Mouse (Mus musculus) right cerebral cortex, adult 18-20 months (tissue): ENCODE measurements around the gene Csnk2b.

ENCODE experiments used
- DNase-seq: peaks from one replicate; pipeline ENCODE4 v3.0.0; 2022; ENCODE audit warnings: mixed read lengths

Gene Csnk2b

DNA sequence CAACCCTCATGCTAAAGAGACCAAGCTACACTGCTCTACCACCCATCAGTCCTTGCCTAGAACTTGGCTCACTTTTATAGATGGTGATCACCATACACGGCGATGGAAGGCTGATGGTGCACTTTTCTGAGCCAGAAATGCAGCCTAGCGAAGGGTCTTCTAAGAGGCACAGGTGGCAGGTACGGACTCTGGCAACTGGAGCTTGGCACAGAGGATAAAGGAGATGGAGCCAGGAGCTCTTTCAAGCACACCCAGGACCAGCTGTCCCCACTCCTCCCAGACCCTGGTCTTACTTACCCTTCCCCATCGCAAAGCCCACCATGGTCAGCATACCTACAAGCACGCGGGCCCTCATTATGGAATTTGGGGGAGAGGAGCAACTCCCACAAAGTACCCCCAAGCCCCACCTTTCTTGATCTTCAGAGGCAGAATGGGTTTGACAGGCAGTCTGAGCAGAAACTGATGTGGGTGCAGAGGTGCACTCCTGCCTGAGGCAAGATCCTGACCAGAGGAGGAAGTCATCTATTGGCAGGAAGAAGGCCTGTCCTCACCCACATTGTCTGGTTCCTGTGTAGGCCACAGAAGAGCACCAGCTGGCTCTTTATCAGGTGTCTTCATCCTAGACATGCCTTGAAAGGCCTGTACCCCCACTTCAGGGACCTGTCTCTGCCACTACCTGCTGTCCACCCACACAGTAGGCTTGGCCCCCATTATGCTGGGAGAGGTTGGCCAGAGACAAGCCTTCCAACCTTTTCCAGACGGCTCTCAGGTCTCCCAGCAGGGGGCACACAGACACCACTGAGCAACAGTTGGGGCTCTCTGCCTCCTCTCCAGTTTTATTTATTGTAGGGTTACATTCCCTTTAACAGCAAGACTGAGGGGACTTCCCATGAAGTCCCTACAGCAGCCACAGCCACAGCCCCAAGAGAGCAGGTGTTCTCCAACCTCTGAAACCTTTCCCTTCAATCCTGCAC lies 6.5 kb downstream of the Csnk2b start, which contains the start of gene Ly6g5b:
Gene Ly6g5b (minus strand): TSS at position 383 of the 974 bp plus-strand sequence.
- no peak for DNase-seq

DNA sequence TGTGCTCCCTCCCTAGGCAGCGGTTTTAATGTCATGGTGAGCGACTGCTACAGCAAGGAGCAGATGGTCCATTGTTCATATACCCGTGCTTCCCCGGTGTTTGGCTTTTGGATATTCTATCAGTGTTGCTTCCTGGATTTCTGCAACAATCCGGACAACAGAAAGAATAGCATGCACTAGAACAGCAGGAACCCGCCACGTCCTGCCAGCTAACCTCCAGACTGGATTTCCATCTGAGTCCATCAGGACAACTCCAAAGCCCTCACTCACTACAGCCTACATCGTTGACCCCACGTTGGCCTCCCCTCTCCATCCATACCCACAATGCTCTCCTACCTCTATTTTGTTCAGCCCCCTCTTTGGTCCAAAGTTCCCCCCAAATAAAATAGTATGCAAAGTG lies 10.1 kb downstream of the Csnk2b start:
- no peak for DNase-seq

DNA sequence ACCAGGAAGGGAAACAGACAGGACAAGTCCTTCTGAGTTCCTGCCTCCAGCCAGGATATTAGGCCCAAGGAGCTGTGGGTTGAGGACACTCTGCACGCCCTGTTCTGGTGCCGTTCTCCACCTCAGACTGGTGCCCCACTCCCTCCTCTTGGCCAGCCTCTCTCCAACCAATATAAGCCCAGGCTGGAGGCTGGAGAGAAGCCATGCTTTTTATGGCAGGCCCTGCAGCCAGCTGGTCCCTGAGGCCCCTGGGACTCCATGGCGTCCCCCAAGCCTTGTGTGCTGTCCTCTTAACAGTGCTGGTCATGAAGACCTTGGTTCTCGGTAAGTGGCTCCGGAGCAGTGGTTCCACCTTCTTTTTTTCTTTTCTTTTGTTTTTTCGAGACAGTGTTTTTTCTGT lies 13.8 kb downstream of the Csnk2b start, which contains the start of gene Ly6g5c:
Gene Ly6g5c (plus strand): TSS at position 183 of the 400 bp plus-strand sequence.
- DNase-seq, result no peak

DNA sequence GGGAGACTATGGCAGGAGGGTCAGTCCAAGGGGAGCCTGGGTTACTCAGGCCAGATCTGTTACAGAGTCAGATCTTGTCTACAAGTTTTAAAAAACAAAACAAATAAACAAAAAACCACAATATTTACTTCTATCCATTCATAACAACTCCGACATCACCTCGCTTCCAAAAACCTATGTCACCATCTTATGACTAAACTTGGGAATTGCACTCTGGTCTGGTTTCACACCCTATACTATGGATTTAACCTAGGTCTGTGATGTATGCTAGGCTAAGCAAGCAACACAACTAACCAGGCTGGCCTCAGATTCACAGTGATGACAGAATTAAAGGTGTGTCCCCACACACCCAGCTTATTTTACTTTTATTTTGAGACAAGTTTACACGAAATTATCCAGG lies 15.3 kb downstream of the Csnk2b start:
- no peak for DNase-seq

DNA sequence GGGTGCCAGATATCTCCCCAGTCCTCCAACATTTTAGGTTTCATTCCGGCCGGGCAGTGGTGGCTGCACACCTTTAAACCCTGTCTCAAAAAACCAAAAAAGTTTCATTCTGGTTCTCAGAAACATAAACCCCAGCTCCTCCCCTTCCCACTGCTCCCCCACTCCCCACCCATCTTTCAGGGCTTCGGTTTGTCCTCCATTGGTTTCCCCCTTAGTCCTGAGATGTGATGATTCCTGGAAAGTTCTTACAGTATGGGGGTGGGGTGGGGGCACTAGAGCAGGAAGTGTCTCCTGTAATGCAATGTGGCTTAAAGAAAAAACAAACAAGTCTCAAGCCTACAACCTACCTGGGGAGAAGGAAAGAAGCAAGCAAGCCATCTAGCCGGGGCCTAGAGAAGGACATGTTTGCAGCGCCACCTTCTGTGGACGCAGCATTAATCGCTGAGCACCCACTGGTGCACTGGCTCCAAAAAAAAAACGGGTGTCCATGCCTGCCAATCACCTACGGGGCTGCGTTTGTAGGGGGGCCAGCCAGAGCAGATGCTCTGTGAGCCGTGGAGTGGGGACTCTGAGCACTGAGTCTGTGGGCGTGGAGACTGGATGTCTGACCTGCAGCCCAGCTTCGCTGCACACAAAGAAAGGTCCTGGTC lies 16.0 kb downstream of the Csnk2b start:
- no peak for DNase-seq

DNA sequence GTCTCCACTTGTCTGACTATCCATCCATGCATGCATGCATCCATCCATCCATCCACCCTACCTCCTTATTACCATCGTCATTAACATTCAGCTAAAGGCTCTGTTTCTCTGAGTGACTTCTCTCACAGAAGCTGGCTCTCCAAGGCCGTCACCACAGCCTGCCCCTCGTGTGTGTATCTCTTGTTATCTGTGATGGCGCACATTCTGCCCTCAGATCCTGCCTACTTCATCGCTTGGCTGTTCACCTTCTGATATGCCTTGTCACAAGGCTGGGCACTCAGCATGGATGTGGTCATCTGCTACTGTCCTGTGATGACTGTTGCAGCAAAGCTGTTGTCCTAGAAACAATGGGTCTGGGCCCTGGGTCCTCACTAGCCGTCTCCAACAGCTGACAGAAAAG lies 17.1 kb downstream of the Csnk2b start:
- no peak for DNase-seq

DNA sequence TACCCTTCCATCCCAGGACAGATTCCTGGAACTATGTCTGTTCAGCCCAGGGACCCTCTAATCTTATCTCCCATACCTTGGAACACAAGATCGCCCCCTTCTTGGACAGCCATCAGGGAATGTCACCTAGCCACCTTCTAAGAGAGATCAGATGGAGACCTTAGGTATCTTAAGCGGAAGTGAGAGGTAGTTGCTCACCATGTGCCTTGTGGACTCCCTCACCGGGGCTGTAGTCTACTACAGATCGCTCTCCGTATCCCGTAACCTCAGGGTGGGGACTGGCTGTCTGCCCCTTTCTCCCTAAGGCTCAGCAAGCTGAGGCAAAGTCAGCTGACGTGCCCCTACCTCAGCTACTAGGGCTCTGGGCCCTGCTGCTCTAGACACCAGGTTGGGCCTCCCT lies 17.8 kb downstream of the Csnk2b start:
- no peak for DNase-seq

DNA sequence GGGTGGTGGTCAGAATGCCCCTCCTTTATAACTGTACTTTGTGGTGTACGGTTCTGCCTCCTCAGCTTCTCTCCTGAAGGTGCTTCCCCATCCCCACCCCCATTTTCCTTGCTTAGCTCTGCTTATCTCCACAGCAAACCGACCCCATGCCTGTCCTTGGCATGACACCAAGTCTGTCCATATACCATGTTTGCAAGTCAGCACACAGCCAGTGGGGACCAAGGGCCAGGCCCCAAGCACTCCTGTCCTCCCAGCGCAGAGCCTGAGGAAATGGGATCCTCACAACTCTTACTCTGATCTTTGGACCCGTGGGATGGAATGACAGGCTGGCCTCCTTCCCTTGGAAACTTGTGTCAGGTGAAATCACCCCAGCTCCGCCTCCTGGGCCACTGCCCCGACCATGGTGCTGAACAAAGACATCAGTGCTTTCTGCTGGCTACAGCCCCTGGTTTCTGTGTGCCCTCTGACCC lies 18.6 kb downstream of the Csnk2b start:
- no peak for DNase-seq

DNA sequence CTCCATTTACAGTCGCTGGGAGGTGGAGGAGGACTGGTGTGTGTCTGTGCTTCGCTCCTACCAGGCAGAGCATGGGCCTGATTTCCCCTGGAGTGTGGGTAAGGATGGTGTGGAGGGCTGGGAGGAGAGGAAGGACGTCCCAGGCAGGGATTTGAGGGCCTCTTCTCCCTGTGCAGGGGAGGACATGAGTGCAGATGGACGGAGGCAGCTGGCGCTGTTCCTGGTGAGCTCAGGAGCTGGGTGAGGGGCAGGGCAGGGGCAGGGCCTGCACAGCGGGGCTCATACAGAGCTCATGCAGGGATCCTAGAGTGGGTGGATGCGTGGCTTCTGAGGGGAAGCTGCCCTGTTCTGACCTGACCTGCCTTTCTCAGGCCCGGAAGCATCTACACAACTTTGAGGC lies 19.6 kb downstream of the Csnk2b start:
- no peak for DNase-seq

DNA sequence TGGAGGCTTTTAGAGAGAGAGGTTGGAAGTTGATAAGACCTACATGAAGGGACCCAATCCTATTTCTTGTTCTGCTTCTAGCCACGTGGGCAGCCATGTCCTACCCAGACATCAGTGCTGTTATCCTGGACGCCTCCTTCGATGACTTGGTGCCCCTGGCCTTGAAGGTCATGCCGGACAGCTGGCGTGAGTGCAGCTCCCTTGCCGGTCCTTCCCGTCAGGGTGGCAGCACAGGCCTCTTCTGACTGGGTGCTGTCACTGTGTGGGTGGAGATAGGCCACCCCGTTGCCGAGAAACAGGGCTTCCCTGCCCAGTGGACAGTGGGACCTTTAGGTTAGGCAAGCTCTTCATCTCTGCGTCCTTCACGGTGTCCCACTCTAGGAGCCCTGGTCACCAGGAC lies 20.7 kb downstream of the Csnk2b start:
- no peak for DNase-seq

DNA sequence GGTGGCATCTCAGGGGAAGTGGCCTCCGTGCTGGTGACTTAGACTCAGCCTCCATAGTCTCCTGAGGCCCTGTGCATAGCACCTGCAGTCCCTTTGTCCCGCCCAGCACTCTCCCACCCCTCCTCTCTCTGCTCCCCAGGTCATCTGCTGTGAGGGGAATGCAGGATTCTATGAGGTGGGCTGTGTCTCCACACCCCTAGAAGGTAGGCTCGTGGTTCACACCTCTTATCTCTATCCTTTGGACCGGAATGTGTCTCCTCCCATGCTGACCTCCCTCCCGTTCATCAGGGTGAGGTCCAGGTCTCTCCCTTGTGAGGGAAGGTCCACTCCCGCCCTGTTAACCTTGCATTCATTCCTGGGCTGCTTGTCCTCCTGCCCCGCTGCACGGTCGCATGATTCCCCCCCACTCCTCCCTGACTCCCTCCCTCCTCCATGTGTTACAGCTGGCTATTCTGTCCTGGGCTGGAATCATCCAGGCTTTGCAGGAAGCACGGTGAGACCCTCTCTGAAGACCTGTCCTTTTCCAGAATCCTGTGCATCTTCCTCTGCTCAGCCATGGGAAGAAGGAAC lies 21.6 kb downstream of the Csnk2b start:
- DNase-seq, result no peak

DNA sequence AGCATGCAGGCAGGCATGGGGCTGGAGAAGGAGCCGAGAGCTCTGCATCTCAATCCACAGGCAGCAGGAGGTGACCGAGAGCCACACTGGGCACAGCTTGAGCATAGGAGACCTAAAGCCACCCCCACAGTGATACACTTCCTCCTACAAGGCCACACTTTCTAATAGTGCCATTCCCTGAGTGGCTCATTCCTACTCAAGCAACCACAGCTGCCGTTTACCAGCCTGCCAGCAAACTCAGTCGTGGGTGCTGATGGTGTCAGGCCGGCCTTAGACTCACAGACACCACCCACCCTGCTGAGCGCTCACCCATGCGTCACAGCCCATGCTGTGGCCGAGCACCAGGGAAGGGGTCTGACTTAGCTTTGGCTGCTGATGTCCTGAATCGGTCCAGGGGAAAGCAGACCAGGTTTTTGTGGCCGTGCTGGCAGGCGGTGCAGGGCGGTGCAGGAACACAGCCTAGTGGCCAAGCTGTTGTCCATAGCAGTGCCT lies 24.6 kb downstream of the Csnk2b start:
- peak; percentile 79 for DNase-seq

DNA sequence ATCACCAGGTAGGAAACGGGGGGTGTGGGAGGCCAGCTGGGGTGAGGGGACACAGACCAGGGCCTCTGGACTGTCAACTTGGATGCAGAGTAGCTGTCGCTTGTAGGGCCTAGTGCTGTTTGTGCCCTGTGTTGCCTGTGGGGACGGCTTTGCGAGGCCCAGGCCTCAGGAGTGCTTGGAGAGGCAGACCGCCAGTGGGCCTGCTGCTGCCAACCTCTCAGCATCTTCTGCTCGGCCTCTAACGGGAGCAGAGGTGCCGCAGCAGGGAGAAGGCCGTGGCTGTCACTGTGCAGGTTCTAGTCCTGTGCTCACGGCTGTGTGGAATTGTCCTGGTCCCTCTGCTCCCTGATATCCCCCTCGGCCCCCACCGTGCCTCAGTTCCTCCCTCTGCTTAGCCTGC lies 25.3 kb downstream of the Csnk2b start:
- no peak for DNase-seq

DNA sequence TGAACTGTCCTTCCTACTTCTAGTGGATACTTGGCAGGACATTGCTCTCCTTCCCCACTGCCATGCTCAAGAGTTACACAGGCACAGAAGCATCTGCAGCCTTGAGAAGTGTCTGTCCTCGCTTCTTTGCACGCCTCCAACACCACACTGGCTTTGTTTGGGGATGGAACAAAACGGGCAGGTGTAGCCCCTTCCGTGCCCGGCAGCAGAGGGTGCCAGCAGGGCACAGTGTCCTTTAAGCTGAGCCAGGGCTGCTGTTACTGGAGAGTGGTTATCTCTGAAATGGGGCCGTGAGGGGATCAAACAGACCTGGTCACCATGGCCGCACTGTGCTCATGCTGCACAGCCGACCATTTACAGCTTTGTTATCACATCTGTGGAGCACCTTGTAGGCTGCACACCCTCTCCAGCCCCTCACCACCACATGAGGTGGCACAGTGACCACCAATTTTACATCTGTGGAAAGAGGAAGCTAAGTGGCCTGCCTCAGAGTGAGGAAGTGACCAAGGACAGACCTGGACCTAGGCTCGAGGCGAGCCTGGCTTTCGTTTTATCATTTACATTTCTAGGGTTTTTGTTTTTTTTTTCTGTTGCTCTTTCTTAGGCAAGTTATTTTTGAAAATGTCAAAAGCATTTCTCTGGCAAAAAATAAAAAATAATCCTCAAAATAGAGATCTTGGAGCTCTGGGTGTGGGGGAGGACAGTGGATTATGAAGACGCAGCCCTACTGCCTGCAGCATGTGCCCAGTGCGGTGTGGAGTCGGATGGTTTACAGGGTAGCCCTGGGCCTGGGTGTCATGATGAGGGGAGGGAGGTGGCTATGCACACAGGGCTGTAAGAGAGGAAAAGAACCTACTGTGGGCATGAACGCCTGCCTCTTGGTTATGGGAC lies 27.1 kb downstream of the Csnk2b start:
- DNase-seq, result no peak

DNA sequence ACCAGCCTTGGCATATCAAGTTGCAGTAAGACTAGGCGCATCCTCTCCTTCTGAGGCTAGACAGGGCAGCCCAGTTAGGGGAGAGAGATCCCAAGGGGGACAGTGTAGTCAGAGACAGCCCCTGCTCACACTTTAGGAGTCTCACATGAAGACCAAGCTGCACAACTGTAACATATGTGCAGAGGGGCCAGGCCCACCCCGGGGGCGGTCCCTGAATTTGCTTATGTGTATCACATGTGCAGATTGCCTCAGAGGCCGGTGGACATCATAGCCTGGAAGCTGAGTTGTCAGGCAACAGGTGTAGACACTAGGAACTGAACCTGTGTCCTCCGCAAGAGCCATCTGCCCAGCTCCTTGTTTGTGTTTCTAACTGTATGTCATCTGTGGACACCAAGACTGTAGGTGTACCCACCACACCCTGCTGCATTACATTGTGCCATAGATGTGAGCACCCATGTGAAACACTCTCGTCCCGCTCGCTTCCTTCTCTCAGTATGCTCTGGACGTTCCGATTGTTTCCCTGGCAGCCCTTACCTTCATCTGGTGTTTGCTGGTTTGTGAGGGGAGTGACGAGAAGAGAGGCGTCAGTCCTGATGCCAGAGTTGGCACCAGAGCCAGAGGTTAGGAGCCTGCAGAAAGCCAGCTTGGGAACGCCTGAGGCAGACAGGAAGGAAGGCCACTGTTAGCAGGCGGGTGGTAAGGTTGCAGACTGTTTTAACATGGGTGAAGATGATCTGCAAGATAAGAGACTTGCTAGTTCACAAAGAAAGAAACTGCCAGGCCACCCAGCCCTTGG lies 29.3 kb downstream of the Csnk2b start:
- DNase-seq, result no peak

DNA sequence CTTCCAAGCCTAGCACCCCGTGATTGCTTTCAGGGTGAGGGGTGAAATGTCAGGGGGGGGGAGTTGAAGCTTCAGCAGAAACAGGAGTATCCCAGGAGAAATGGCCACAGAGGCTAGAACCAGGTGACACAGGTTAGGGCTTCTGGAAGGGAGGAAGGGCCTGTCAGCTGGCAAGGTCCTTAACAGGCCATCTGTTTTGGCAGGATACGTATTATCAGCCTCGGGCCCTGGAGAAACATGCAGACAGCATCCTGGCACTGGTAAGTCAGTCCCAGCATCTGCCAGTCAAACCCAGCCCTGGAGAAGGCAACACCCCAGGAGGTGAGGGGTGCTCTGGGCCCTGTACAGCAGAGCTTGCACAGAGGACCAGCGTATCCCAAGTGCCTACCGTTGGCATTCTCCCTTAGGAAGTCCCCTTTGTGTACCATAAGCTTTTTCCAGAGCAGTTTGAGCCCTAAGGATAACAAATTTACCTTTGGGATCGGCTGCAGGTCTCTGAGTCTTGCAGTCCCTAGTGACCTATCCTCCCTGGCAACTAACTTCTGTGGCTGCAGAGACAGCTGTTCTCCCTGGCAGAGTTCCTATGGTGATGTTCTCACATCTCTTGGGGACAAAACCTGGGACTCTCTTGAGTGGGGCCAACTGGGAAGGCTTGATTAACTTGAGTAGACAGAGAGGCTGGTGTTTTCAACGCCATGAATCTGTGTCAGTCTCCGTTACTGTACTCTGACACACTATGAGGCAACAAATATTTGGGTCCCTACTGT lies 31.5 kb downstream of the Csnk2b start:
- no peak for DNase-seq

DNA sequence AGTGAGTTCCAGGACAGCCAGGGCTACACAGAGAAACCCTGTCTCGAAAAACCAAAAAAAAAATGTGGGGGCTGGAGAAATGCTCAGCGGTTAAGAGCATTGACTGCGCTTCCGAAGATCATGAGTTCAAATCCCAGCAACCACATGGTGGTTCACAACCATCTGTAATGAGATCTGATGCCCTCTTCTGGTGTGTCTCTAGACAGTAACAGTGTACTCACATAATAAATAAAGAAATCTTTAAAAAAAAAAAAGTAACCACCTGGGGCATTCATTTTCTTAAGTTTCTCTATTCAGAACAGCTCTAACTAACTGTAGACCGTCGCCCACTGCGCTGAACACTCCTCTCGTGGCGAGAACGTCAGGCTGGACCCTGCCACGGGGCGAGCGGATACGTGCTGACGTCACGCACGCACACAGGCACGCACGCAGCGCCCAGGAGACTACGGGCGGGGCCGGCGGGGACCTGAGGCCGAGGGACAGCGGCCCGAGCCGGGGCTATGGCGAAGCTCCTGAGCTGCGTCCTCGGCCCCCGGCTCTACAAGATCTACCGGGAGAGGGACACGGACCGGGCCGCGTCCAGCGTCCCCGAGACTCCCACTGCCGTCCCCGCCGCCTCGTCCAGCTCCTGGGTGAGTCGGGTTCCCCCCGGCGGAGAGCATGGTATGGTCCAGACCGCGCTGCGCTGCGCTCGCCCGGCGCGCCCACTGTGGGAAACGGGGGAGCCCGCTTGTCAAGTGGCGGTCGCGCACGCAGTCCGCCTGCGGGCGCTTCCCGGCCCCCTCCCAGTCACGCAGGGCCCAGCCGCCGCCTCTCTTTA lies 32.8 kb downstream of the Csnk2b start, which contains the start of gene Abhd16a:
Gene Abhd16a (plus strand): TSS at position 439 of the 820 bp plus-strand sequence.
- peak; percentile 97 for DNase-seq

DNA sequence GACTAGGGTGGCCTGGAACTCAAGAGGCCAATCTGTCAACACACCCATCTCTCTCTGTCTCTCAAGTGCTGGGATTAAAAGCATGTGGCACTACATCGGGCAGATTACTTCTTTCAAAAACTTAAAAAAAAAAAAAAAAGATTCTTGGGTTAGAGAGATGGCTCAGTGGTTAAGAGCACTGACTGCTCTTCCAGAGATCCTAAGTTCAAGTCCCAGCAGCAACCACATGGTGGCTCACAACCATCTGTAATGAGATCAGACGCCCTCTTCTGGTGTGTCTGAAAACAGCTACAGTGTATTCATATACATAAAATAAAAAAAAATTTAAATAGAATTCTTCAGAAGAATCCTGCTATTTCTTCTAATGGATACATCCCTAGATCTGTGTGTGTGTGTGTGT lies 33.7 kb downstream of the Csnk2b start:
- no peak for DNase-seq

DNA sequence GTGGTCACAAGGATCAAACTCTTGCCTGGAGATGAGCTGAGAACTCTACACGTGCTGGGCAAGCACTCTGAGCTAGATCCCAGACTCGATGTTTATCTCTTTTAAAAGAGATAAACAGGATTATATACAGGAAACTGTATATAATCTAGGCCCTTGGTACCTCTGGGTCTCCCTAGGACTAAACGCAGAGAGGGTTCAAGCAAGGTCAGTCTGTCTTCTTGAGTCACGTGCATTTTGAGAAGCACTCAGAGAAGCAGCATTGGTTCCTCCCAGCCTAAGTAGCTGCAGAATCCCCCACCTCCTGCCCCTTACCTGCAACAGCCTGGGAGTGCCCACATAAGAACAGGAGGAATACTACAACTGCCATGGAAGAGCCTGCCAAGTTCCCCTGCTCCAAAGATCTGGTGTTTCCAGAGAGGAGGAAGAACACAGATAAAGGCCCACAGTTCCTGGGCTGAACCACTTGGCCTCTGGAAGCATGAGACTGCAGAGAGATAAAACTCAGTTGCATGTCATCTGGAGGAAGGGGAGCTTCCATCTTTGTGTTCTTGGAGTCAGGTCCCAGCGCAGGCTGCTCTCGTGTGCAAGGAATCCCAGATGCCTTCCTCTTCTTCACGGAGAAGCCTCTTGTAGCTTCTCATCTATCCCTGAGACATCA lies 36.5 kb downstream of the Csnk2b start, which contains the start of gene Ly6g6f:
Gene Ly6g6f (minus strand): TSS at position 403 of the 658 bp plus-strand sequence.
- DNase-seq, result no peak
